Mouse (Mus musculus) lung, adult 2 months (tissue): Measurements from ENCODE around the gene Fubp1. TPM values are rescaled to one million over a fixed set of nuclear protein-coding genes. Genes with fewer than 3 reads are reported as not detected.
A peak's percentile ranks its signal among the peaks of the same experiment; 100 is the strongest.

ENCODE experiments used
- DNase-seq: peaks from one replicate; pipeline ENCODE4 v3.0.0; 2022
- H3K4me1 ChIP-seq: fragments of 200-500 bp; 2 replicates; pipeline ENCODE4 v1.6.1; 2011; ENCODE audit warnings: low read length; ENCODE audit not compliant: control insufficient read depth, insufficient read depth
- H3K4me3 ChIP-seq: fragments of 200-500 bp; replicated peaks from 2 replicates; pipeline ENCODE3; 2011; ENCODE audit warnings: low read depth, mild to moderate bottlenecking, control low read depth, low read length; ENCODE audit errors: extremely low read depth
- CTCF ChIP-seq: fragments of 200-500 bp; IDR thresholded peaks from 2 replicates; pipeline ENCODE4 v1.5.1; 2011; ENCODE audit warnings: mild to moderate bottlenecking, low read length, control low read depth; ENCODE audit not compliant: insufficient read depth
- POLR2A ChIP-seq: fragments of 200-500 bp; IDR thresholded peaks from 2 replicates; pipeline ENCODE4 v1.6.1; 2011; ENCODE audit warnings: low read depth, mild to moderate bottlenecking, control low read depth, low read length, borderline replicate concordance; ENCODE audit errors: extremely low read depth
- WGBS: fragments of 180-500 bp; shearing (Covaris S2); methylation state at CpG from one replicate; pipeline ENCODE4 v1.1.7; 2018; 5-methylcytosine and 5-hydroxymethylcytosine counted together
- polyA plus RNA-seq: library from polyadenylated mRNA; depleted of rRNA; stranded (reverse); fragments of >200 nt; gene quantifications from 2 replicates; pipeline ENCODE4 v1.2.3, GENCODE M21; 2012

Fubp1 gene
- polyA plus RNA-seq, 1 experiment: 66.2 TPM

DNA sequence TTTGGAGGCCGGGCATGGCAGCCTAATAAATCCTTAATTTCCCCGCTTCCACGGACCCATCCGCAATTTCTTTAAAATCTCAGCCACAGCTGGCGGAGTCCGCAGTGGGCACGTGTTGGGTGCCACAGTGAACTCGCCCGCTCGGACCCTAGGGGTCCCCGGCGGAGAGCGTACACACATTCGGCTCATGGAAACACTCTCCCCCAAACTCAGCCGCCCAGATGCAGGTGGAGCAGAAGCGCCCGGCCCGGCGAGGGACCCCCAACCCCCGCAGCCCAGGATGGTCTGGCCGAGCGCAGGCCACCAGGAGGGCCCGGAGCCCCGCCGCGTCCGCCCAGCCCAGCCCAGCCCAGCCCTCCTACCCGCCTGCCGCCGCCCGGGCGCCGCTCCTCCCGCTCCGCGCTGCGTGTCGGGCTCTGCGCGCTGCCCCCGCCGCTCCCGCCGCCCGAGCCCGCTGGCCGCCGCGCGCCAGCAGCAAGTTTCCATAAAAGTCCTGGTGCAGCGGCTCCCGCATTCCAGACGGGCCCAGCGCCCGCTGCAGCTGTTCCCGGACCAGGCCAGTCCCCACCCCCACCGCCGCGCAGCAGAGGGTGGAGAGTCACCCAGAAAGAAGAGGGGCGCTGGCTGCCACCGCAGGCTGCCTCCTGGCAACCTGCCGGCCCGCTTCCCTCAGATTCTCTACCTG lies 55.3 kb downstream of the Fubp1 start:
- peak overlapping the region; percentile 55 for H3K4me3 ChIP-seq
- TF ChIP-seq CTCF: no peak
- no peak for TF ChIP-seq POLR2A
- 4% methylated on average over 52 of the region's 63 CpGs for WGBS
- peak; percentile 71 for DNase-seq
- H3K4me1 ChIP-seq: peaks cover 3% of the 10 kb centered on the region; the same call in 1 of the 2 replicates

DNA sequence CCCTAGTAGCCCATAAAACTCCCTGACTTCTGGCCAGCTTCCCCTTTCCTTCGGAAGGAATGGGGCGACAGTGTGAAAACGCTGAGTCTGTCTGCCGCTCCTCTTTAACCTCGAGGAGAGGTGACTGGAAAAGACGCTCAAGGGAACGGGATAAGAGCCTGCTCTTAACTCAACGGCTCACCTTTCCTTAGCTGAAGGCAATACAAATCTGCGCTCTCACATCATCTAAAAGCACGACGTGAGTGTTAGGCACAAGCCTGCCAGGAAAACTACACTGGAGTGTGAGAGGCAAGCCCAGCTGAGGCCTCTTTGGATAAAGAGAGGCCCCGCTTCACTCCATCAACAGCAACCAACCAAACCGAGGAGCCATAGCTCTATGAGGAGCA lies 55.8 kb downstream of the Fubp1 start, which contains the start of gene Nexn:
Gene Nexn (minus strand): TSS at position 315 of the 386 bp plus-strand sequence.
- Histone ChIP-seq H3K4me1 (peaks cover 3% of the 10 kb centered on the region; the same call in 1 of the 2 replicates), H3K4me3 (peak within 1 kb of the TSS; percentile 55)
- no peak for DNase-seq
- 8% methylated on average over 13 of the region's 13 CpGs for WGBS
- TF ChIP-seq CTCF: no peak
- no peak for TF ChIP-seq POLR2A

DNA sequence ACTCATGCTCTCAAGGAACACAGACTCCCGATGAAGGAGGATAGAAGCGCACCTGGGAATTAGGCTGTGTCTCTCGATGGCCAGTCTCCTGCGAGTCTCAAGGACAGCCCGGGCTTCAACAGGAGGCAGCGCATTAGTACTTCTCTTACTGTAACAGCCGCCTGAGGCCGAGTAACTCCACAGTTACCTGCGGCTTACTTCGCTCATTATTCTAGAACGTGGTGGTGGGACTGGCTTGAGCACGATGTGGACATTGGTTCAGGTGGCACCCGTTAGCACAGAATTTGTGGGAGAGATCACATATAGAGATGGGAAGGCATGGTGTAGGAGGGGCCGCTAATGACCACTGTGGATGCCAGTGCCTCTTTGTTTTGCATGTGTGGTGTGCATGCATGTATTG lies 57.9 kb downstream of the Fubp1 start:
- no peak overlapping the region for H3K4me3 ChIP-seq
- H3K4me1 ChIP-seq: no peaks in the 10 kb centered on the region
- 93% methylated on average over 14 of the region's 14 CpGs for WGBS
- DNase-seq: no peak
- TF ChIP-seq CTCF: no peak
- no peak for TF ChIP-seq POLR2A

DNA sequence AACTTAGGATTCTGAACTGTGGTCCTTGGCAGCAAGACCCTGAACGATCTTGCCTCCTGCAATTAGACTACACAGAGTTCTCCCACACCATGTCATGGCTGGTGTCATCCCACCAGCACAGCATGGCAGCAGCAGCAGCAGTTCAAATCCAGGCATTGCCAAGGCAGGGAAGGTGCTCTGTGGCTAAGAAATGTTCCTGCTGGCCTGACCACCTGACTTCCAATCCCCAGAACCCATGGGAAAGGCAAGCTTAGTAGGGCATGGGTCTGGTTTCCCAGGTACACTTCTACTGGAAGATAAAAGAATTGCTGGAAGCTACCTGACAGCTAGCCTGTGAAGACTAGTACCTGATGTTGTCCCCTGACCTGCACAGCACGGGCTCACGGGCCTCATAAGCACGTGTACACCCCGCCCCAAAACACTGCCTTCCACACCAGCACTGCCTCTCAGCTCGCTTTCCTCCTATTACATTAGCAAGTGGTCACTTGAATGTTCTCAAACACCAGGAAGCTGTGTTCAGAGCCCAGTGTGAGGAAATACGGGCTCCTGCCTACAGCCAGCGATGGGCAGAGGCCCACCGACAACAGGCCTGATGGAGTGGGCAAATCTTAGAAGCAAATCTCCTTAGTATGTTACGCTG lies 61.0 kb downstream of the Fubp1 start:
- DNase-seq: no peak
- Histone ChIP-seq H3K4me1 (no peaks in the 10 kb centered on the region), H3K4me3 (no peak overlapping the region)
- TF ChIP-seq CTCF: no peak
- TF ChIP-seq POLR2A: no peak
- WGBS: 77% methylated on average over 10 of the region's 10 CpGs

DNA sequence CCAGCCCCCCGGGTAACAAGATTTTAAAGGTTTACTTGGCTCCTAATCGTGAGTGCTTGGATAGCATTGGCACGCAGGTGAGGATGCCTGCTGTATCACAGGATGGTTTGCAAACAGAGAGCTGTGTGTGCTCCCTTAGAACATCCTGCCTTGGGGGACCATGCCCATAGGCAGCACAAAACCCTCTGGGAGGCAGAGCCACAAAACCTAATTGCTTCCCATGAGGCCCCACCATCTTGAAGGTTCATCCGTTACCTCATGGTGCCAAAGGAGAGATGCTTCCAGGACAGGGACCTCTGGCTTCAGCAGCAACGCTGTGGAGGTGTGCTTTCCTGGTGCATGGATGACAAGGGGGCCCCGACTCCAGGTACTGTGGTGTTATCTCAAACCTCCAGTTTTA lies 61.7 kb downstream of the Fubp1 start:
- 81% methylated on average over 6 of the region's 6 CpGs for WGBS
- no peak for DNase-seq
- TF ChIP-seq CTCF (no peak), POLR2A (no peak)
- H3K4me3 ChIP-seq: no peak overlapping the region
- H3K4me1 ChIP-seq: no peaks in the 10 kb centered on the region

DNA sequence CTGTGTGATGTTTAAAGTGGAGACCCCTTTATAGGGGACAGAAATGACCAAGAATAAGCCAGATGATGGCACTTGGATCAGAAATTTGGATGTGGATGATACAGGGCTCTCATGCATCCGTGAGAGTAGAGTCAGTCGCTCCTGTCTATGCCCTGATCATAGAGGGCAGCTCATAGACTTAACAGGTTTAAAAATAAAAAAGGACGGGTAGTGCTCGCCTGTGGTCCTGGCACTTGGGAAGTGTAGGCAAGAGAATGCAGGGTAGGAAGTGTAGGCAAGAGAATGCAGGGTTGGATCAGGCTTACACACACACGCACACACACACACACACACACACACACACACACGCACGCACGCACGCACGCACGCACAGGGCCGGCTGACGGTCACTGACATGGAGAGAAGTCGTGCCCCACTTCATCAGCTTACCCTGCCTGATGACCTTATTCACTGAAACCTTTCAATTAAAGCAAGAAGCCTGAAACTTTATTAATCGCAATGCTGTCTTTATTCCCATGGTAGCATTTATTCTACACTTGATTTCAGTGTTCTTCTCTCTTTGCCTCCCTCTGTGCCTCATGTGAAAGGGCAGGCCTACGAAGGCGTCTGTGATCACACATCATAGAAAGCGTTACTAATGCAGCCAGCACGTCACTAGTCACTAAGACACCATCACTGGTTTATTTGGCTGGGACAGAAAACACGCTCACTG lies 62.9 kb downstream of the Fubp1 start:
- TF ChIP-seq CTCF: no peak
- no peak for TF ChIP-seq POLR2A
- Histone ChIP-seq H3K4me1 (no peaks in the 10 kb centered on the region), H3K4me3 (no peak overlapping the region)
- WGBS: 89% methylated on average over 20 of the region's 20 CpGs
- DNase-seq: no peak

DNA sequence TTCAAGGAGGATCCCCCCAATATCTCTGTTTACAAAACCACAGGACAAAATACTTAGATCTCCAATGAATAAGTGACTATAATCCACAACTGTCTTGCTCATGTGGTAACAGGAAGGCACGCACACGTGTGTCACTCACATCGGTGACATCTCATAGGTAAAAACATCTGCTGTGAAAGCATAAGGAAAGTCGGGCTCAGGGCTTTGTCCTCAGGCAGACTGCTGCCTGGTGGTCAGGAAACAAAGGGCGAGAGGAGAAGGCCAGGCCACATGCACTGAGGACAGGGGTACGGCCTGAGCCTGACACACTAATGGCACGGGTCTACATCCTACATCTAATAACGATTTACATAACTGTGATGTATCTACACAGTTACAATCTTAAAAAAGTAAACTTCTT lies 64.8 kb downstream of the Fubp1 start:
- TF ChIP-seq POLR2A (no peak), CTCF (no peak)
- DNase-seq: no peak
- Histone ChIP-seq H3K4me3 (no peak overlapping the region), H3K4me1 (no peaks in the 10 kb centered on the region)
- WGBS: 79% methylated on average over 8 of the region's 8 CpGs

DNA sequence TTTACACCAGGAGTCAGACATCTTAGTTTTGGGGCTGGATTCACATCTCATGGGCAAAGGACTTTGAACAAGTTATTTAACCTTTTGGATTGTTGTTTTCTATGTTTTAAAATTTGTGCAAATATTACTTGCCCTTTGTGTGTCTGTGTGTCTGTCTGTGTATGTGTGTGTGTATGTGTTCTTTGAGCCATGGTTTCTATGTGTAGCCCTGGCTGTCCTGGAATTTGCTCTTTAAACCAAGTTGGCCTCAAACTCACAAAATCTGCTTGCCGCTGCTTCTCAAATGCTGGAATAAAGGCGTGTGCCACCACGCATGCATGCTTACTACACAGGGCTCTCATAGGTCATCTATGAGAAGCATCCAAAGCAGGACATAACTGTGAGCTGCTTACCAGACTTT lies 66.7 kb downstream of the Fubp1 start:
- Histone ChIP-seq H3K4me3 (no peak overlapping the region), H3K4me1 (no peaks in the 10 kb centered on the region)
- WGBS: 96% methylated on average over 3 of the region's 3 CpGs
- DNase-seq: no peak
- TF ChIP-seq CTCF (no peak), POLR2A (no peak)

DNA sequence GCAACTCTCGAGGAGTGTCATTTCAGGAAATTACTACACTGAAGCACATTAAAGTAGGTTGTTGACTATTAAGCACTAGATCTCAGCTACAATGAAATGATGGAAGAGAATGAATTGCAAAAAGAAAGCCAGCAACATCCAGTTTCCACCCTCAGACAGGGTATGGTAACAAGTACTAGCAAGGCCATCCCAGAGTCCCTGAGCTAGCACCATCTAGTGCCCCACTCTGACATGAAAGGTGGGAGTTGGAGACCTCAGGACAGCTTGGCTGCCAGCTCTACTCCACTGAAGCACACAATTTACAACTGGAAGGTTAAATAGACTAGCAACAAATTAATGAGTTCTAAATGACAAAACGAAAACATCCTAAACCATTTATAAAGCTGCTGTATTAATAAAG lies 67.7 kb downstream of the Fubp1 start:
- TF ChIP-seq CTCF (no peak), POLR2A (no peak)
- DNase-seq: no peak
- H3K4me1 ChIP-seq: no peaks in the 10 kb centered on the region
- H3K4me3 ChIP-seq: no peak overlapping the region
- 85% methylated on average over 2 of the region's 2 CpGs for WGBS
